Mouse (Mus musculus) MEL (cell line): Measurements from ENCODE around the gene Fat3. TPM values are rescaled to one million over a fixed set of nuclear protein-coding genes. Genes with fewer than 3 reads are reported as not detected.

Source experiments
- DNase-seq: peaks from one replicate; pipeline ENCODE4 v3.0.0; 2011; ENCODE audit warnings: low read depth, low spot score
- H3K27ac ChIP-seq: 2 replicates; pipeline ENCODE4 v1.5.1; 2012; ENCODE audit warnings: low read depth, mild to moderate bottlenecking, control low read depth, low read length, moderate library complexity; ENCODE audit not compliant: control insufficient read depth
- H3K27me3 ChIP-seq, 2 experiments: fragments of 150-350 bp in 1 of 2; sonication (generic) in 1 of 2; 2 replicates each; pipeline ENCODE4 v1.6.1; 2012; ENCODE audit warnings: low read length in 2 of 2, mild to moderate bottlenecking in 2 of 2, improper control_type of control experiment in 1 of 2, moderate library complexity in 1 of 2; ENCODE audit not compliant: insufficient read depth in 2 of 2, control insufficient read depth in 1 of 2
- H3K36me3 ChIP-seq, 2 experiments: 2 replicates each; pipeline ENCODE4 v1.6.1; 2012 to 2014; ENCODE audit warnings: low read length in 2 of 2, improper control_type of control experiment in 1 of 2, inconsistent platforms in 1 of 2, mild to moderate bottlenecking in 1 of 2; ENCODE audit not compliant: insufficient read depth in 2 of 2, control insufficient read depth in 1 of 2
- H3K4me1 ChIP-seq, 2 experiments: fragments of 150-350 bp in 1 of 2; sonication (generic) in 1 of 2; 2 replicates each; pipeline ENCODE4 v1.6.1; 2012; ENCODE audit warnings: low read length in 2 of 2, improper control_type of control experiment in 1 of 2, mild to moderate bottlenecking in 1 of 2; ENCODE audit not compliant: insufficient read depth in 2 of 2, control insufficient read depth in 1 of 2
- H3K4me3 ChIP-seq, 2 experiments: fragments of 150-350 bp in 1 of 2; sonication (generic) in 1 of 2; 2 replicates each; pipeline ENCODE4 v1.5.1; 2012; ENCODE audit warnings: low read depth in 2 of 2, low read length in 2 of 2, mild to moderate bottlenecking in 2 of 2, moderate library complexity in 2 of 2, control low read depth in 1 of 2, improper control_type of control experiment in 1 of 2; ENCODE audit not compliant: control insufficient read depth in 1 of 2, insufficient read depth in 1 of 2
- H3K79me2 ChIP-seq: 2 replicates; pipeline ENCODE4 v1.6.1; 2012; ENCODE audit warnings: mild to moderate bottlenecking, low read length, moderate library complexity; ENCODE audit not compliant: control insufficient read depth, poor library complexity, insufficient read depth
- H3K9ac ChIP-seq: 2 replicates; pipeline ENCODE4 v1.6.1; 2012; ENCODE audit warnings: low read depth, mild to moderate bottlenecking, control low read depth, low read length, moderate library complexity; ENCODE audit not compliant: control insufficient read depth, poor library complexity, severe bottlenecking
- H3K9me3 ChIP-seq: fragments of 150-350 bp; sonication (generic); replicated peaks from 2 replicates; pipeline ENCODE4 v1.6.1; 2012; ENCODE audit warnings: mild to moderate bottlenecking, low read length, improper control_type of control experiment, moderate library complexity; ENCODE audit not compliant: insufficient read depth
- BHLHE40 ChIP-seq: IDR thresholded peaks from 2 replicates; pipeline ENCODE4 v1.6.1; 2012; ENCODE audit warnings: low read depth, mild to moderate bottlenecking, inconsistent platforms, low read length, improper control_type of control experiment, borderline replicate concordance
- CHD1 ChIP-seq: IDR thresholded peaks from 2 replicates; pipeline ENCODE4 v1.6.1; 2012; ENCODE audit warnings: low read depth, mild to moderate bottlenecking, inconsistent platforms, low read length, improper control_type of control experiment
- E2F4 ChIP-seq: IDR thresholded peaks from 2 replicates; pipeline ENCODE4 v1.6.1; 2011; ENCODE audit warnings: low read depth, low read length, improper control_type of control experiment, borderline replicate concordance
- ELF1 ChIP-seq: IDR thresholded peaks from 2 replicates; pipeline ENCODE4 v1.6.1; 2014; ENCODE audit warnings: low read depth, mild to moderate bottlenecking, inconsistent platforms, low read length, improper control_type of control experiment, moderate library complexity
- EP300 ChIP-seq, 2 experiments: IDR thresholded peaks; 2 replicates each; pipeline ENCODE4 v1.6.1; 2011; ENCODE audit warnings: improper control_type of control experiment in 2 of 2, low read length in 2 of 2, low read depth in 1 of 2, mild to moderate bottlenecking in 1 of 2
- ETS1 ChIP-seq: IDR thresholded peaks from 2 replicates; pipeline ENCODE4 v1.6.1; 2012; ENCODE audit warnings: low read depth, mild to moderate bottlenecking, inconsistent platforms, low read length, improper control_type of control experiment, moderate library complexity
- GABPA ChIP-seq: IDR thresholded peaks from 2 replicates; pipeline ENCODE4 v1.6.1; 2012; ENCODE audit warnings: low read depth, mild to moderate bottlenecking, inconsistent platforms, low read length, improper control_type of control experiment, moderate library complexity
- GATA1 ChIP-seq: IDR thresholded peaks from 2 replicates; pipeline ENCODE4 v1.6.1; 2011; ENCODE audit warnings: low read depth, low read length, improper control_type of control experiment
- JUND ChIP-seq: IDR thresholded peaks from 2 replicates; pipeline ENCODE4 v1.6.1; 2011; ENCODE audit warnings: low read depth, mild to moderate bottlenecking, improper control_type of control experiment, low read length
- KAT2A ChIP-seq: conservative IDR thresholded peaks from 2 replicates; pipeline ENCODE4 v1.6.1; 2012; ENCODE audit warnings: low read depth, low read length, improper control_type of control experiment, inconsistent platforms
- MAX ChIP-seq: IDR thresholded peaks from 2 replicates; pipeline ENCODE4 v1.6.1; 2011; ENCODE audit warnings: low read length, improper control_type of control experiment
- MAZ ChIP-seq: IDR thresholded peaks from 2 replicates; pipeline ENCODE4 v1.6.1; 2012; ENCODE audit warnings: low read depth, mild to moderate bottlenecking, inconsistent platforms, low read length, improper control_type of control experiment
- MXI1 ChIP-seq: IDR thresholded peaks from 2 replicates; pipeline ENCODE4 v1.6.1; 2011; ENCODE audit warnings: mild to moderate bottlenecking, low read depth, low read length, improper control_type of control experiment
- NELFE ChIP-seq: IDR thresholded peaks from 2 replicates; pipeline ENCODE4 v1.6.1; 2011; ENCODE audit warnings: low read depth, low read length, improper control_type of control experiment
- NRF1 ChIP-seq: IDR thresholded peaks from 2 replicates; pipeline ENCODE4 v1.6.1; 2014; ENCODE audit warnings: low read depth, mild to moderate bottlenecking, inconsistent platforms, low read length, improper control_type of control experiment, moderate library complexity; ENCODE audit not compliant: poor library complexity, insufficient read depth, severe bottlenecking
- POLR2A ChIP-seq, 2 experiments: IDR thresholded peaks; 2 replicates each; pipeline ENCODE4 v1.6.1; 2011 to 2012; ENCODE audit warnings: low read length in 2 of 2, mild to moderate bottlenecking in 2 of 2, control low read depth in 1 of 2, improper control_type of control experiment in 1 of 2, low read depth in 1 of 2, moderate library complexity in 1 of 2; ENCODE audit not compliant: control insufficient read depth in 1 of 2, insufficient read depth in 1 of 2, poor library complexity in 1 of 2
- POLR2AphosphoS2 ChIP-seq: IDR thresholded peaks from 2 replicates; pipeline ENCODE4 v1.6.1; 2011; ENCODE audit warnings: low read length, improper control_type of control experiment
- RAD21 ChIP-seq: IDR thresholded peaks from 2 replicates; pipeline ENCODE4 v1.6.1; 2011; ENCODE audit warnings: mild to moderate bottlenecking, low read depth, low read length, improper control_type of control experiment
- SIN3A ChIP-seq: IDR thresholded peaks from 2 replicates; pipeline ENCODE4 v1.6.1; 2012; ENCODE audit warnings: low read length, improper control_type of control experiment, inconsistent platforms
- TAL1 ChIP-seq: IDR thresholded peaks from 2 replicates; pipeline ENCODE4 v1.6.1; 2012; ENCODE audit warnings: mild to moderate bottlenecking, inconsistent platforms, low read length, moderate library complexity, mixed read lengths
- TBP ChIP-seq: IDR thresholded peaks from 2 replicates; pipeline ENCODE4 v1.8.0; 2011; ENCODE audit warnings: low read depth, low read length, improper control_type of control experiment
- TCF12 ChIP-seq: IDR thresholded peaks from 2 replicates; pipeline ENCODE4 v1.6.1; 2014; ENCODE audit warnings: low read depth, mild to moderate bottlenecking, inconsistent platforms, low read length, improper control_type of control experiment, moderate library complexity
- USF2 ChIP-seq, 2 experiments: IDR thresholded peaks; 2 replicates each; pipeline ENCODE4 v1.6.1; 2011 to 2012; ENCODE audit warnings: improper control_type of control experiment in 2 of 2, low read length in 2 of 2, borderline replicate concordance in 1 of 2, inconsistent platforms in 1 of 2, low read depth in 1 of 2, mild to moderate bottlenecking in 1 of 2; ENCODE audit not compliant: insufficient read depth in 1 of 2
- ZC3H11A ChIP-seq: IDR thresholded peaks from 2 replicates; pipeline ENCODE4 v1.6.1; 2012; ENCODE audit warnings: low read depth, mild to moderate bottlenecking, inconsistent platforms, low read length, improper control_type of control experiment
- ZKSCAN1 ChIP-seq: IDR thresholded peaks from 2 replicates; pipeline ENCODE4 v1.6.1; 2012; ENCODE audit warnings: low read depth, mild to moderate bottlenecking, inconsistent platforms, low read length, improper control_type of control experiment, moderate library complexity
- ZMIZ1 ChIP-seq: IDR thresholded peaks from 2 replicates; pipeline ENCODE4 v1.6.1; 2012; ENCODE audit warnings: low read depth, mild to moderate bottlenecking, inconsistent platforms, low read length, improper control_type of control experiment, moderate library complexity
- ZNF384 ChIP-seq: IDR thresholded peaks from 2 replicates; pipeline ENCODE4 v1.6.1; 2012; ENCODE audit warnings: low read depth, mild to moderate bottlenecking, inconsistent platforms, low read length, improper control_type of control experiment
- polyA plus RNA-seq, 2 experiments: library from polyadenylated mRNA; stranded (reverse) in 1 of 2; unstranded in 1 of 2; fragments of >175 nt in 1 of 2; fragments of >200 nt in 1 of 2; gene quantifications; 2 replicates each; pipeline versions ENCODE4 v1.2.1 to v1.2.4; 2012; ENCODE audit warnings: low replicate concordance in 2 of 2, low read depth in 1 of 2; ENCODE audit not compliant: insufficient read length in 2 of 2, insufficient read depth in 1 of 2, missing spikeins in 1 of 2
- total RNA-seq: library from RNA; depleted of rRNA; stranded (reverse); fragments of 300-350 nt; gene quantifications from 2 replicates; pipeline ENCODE4 v1.2.3, GENCODE M21; 2012

Gene Fat3
- total and polyA plus RNA-seq, 3 experiments = 1.5 to 1.8 TPM; not detected in 1

- no peak overlapping the region for H3K9ac ChIP-seq
- H3K36me3 ChIP-seq = no peaks in the 10 kb centered on the region
- no peak overlapping the region for H3K4me3 ChIP-seq
- no peaks in the 10 kb centered on the region for H3K4me1 ChIP-seq
- TF ChIP-seq E2F4 = no peak
- no peak for TF ChIP-seq EP300 (IDR thresholded peaks at IDR 0.05; ENCODE audit: low read depth in 1 of 2, low read length in 2 of 2)
- no peak for TF ChIP-seq SIN3A
- no peak for TF ChIP-seq ZKSCAN1
- TF ChIP-seq TCF12 = no peak
- no peak for TF ChIP-seq MXI1
- TF ChIP-seq GATA1 = no peak
- no peak for TF ChIP-seq MAX
- no peak for TF ChIP-seq GABPA
- TF ChIP-seq NELFE = no peak
- no peak for TF ChIP-seq NRF1
- TF ChIP-seq TBP = no peak
- no peak overlapping the region for H3K27ac ChIP-seq
- no peaks in the 10 kb centered on the region for H3K79me2 ChIP-seq
- no peak for DNase-seq
- H3K9me3 ChIP-seq = no peaks in the 10 kb centered on the region
- no peaks in the 10 kb centered on the region for H3K27me3 ChIP-seq
Measured at GRCm38 (mm10) chr9:16265519-16265918, 235.6 kb downstream of the Fat3 start.

GRCm38 (mm10) chr9:16257241-16257840 is 243.7 kb downstream of the Fat3 start:
- no peaks in the 10 kb centered on the region for H3K4me1 ChIP-seq
- TF ChIP-seq MAZ (no peak), KAT2A (no peak), RAD21 (no peak), ZC3H11A (no peak), SIN3A (no peak), CHD1 (no peak), ZMIZ1 (no peak), BHLHE40 (no peak), USF2 (IDR thresholded peaks at IDR 0.05; ENCODE audit: borderline replicate concordance in 1 of 2, insufficient read depth in 1 of 2, low read depth in 1 of 2, low read length in 2 of 2) (no peak), ETS1 (no peak), ZNF384 (no peak), E2F4 (no peak), POLR2A (IDR thresholded peaks at IDR 0.05; ENCODE audit: control insufficient read depth in 1 of 2, insufficient read depth in 1 of 2, low read depth in 1 of 2, low read length in 2 of 2, poor library complexity in 1 of 2) (no peak), POLR2AphosphoS2 (no peak), NELFE (no peak), JUND (no peak), TAL1 (no peak), ELF1 (no peak)
- H3K79me2 ChIP-seq = no peaks in the 10 kb centered on the region
- H3K9ac ChIP-seq = no peak overlapping the region
- H3K9me3 ChIP-seq = no peaks in the 10 kb centered on the region
- no peak overlapping the region for H3K27ac ChIP-seq
- H3K36me3 ChIP-seq = no peaks in the 10 kb centered on the region
- no peak for DNase-seq
- H3K27me3 ChIP-seq = no peaks in the 10 kb centered on the region
- H3K4me3 ChIP-seq = no peak overlapping the region
